Mouse (Mus musculus) ZHBTc4 (cell line): ENCODE results near the gene Svop.

Experiments used
- DNase-seq: peaks from one replicate; pipeline ENCODE4 v3.0.0-alpha.2; 2011; ENCODE audit warnings: low read depth, low spot score

Gene Svop

DNA sequence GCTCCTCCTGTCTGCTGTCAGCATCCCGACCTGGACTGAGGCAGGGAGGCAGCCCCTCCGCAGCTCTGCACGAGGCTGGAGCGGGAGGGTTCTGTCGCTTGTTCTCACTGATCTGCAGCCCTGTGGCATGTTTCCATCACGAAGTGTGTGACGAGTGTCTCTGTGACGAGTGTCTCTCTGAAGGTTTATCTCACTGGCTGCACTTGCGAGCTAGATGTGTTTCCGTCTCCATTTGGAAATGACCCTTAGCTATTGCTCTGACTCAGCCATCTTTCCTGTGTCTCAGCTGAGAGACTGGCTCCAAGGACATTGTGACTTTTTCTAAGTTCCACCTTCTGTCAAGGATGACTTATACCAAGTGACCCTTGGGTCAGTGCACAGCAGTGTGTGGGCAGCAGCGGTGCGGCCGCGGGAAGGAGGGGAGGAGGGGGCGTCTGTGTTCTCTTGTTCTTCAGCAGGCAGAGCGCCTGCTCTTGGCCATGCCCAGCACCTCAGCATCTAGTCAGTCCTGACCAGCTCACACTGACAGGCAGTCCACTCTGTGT lies 15.1 kb upstream of the Svop start:
- DNase-seq: no peak

DNA sequence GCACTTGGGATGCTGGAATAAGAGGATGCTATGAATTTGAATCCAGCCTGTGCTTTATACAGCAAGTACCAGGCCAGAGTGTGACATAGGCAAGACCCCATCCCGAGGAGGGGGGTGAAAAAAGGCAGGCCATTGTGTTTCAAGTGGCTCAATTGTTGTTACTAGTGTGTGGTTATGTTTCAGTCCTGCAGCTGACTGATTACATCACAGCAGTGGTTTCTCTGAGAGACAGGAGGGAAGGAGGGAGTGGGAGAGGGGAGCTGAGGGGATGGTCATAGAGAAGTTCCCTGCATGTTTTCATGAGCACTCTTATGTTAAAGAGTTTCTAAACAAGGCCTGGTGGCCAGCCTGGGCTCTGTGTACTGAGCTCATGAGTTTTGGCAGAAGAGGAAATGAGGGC lies 11.4 kb upstream of the Svop start:
- no peak for DNase-seq

DNA sequence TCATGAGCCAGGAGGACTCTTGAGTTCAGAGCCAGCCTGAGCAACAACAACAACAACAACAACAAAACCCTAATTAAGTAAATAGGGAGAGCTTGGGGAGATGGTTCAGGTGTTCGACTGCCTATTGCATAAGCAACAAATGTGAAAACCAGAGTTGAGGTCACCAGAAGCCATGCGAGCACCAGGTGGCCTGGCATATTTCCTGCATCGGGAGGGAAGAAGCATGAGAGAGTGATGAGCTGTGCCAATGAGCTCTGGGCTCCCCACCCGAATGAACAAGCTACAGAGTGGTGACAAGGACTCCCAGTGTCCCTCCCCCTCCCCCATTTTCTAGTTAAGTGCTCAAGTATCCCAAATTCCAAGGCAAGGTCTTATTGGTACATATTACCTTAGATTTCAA lies 10.5 kb upstream of the Svop start:
- DNase-seq: no peak

DNA sequence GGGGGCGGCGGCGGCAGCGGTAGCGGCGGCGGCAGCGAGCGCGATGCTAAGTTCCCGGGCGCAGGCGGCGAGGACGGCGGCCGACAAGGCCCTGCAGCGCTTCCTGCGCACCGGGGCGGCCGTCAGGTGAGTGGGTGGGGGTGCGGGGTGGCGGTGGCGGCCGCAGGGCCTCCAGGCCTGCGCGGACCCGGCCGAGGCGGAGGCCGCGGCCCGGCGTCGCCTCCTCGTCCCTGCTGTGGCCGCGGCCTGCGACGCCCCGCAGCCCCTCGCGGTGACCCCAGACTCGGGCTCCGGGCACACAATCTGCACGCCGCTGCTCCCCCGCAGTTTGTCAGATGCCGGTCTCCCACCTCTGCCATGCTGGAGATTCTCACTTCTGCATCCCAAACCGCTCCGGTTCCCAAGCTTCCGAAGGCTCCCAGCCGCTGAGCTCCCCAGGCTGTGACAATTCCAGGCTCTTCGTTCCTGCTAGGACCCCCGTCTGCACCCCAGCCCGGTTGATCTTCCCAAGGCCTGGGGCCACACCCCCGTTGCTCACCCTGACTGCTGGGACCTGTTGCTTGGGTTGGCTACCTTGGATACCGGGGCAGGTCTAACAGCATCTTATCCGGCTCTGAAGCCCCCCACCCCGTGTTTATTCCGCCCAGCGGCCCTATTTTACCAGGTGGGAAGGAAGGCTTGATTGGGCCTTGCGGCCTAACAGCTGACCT lies 9.2 kb upstream of the Svop start:
- no peak for DNase-seq

DNA sequence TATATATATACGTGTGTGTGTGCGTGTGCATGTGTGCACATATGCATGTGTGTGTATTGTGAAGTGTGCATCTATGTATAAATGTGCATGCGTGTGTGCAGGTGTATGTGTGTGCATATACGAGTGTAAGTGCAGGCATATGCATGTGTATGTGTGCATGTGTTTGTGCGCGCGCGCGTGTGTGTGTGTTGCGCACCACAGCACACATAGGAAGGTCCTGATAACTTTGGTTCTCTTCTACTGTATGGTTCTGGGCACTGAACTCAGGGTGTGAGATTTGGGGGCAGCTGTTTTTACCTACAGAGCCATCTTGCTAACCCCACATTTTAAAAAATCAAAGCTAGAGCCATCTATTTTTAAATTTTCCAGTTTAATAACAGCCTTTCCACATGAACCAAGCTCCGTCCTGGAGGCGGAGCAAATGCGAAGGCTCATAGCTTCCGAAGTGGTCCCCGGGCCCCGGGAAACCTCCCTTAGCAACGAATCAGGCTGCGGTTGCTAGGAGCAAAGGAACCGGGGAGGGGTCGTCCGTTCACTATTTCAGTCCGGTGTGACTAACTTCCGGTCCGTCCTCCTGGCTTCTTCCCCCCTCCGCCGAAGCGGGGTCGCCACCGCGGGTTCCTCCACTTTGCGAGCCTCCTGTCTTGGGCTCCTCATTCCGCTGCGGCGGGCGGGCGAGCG lies 8.5 kb upstream of the Svop start:
- DNase-seq: peak; percentile 96

DNA sequence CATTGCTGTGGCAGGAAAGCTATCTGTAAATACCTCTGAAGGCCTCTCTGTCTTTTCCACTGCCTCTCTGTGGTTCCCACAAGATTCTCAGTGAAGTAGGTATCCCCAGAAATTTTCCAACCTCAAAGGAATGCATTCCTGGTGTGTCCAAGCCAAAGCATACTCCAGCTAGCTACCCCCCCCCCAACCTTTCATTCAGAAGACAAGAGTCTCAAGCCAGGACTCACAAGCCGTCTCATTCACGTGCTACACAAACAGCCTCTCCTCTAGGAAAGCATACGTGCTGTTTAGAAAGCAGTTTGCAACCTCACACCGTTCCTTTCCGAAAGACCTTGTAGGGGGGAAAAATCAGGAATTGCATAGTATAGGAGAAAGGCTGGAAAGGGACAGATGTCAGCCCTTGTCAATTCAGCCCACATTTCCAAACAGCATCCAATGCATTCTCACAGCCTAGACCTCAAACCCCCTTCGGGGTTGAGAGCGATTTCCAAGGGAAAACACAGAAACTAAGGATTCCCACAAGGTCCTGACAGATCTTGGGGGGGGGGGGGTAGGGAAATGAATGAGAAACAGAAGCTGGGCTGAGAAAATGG lies 853 bp downstream of the Svop start:
- DNase-seq: no peak

DNA sequence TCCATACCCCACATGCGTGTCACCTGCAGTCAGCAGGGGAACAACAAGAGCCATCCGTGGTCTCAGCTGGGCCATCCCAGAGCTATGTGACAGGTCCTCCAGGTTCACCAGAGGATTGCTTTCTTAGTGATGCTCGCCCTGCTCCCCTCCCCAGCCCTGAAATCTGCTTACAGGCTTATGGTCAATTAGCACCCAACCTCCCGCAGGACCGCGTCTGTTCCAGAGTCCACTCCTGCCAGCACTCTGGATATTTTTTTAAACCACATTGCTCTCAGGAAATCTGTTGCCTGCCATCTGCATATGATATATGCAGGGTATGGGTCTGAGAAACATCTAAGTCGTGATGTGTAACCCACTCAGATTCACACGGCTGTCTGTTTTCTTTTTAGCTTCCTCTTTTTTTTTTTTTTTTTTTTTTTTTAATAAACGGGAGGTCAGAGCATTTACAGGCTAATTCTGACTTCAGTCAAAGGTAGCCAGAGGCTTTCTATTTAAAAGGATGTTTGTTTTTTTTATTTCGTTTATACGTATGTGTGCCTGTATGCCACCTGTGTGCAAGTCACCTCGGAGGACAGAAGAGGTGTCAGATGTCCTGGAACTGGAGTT lies 3.4 kb downstream of the Svop start:
- no peak for DNase-seq

DNA sequence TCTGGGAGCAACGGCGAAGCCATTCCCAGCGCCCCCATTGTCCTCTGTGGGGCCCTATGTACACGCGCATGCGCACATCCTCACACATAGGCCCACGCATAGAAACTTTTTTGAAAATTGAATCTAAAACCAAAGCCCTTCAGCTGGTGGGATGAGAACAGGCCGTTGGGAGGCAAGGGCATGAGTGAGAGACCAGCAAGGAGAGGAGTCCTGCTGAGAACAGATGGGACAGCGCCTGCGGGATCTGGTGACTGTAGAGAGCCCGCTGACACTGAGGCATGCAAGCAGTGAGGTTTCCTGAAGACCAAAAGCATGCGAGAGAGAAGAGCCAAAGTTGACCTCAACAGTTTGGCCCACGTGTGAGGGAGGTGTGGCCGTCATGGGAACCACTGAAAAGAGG lies 5.9 kb downstream of the Svop start:
- no peak for DNase-seq

DNA sequence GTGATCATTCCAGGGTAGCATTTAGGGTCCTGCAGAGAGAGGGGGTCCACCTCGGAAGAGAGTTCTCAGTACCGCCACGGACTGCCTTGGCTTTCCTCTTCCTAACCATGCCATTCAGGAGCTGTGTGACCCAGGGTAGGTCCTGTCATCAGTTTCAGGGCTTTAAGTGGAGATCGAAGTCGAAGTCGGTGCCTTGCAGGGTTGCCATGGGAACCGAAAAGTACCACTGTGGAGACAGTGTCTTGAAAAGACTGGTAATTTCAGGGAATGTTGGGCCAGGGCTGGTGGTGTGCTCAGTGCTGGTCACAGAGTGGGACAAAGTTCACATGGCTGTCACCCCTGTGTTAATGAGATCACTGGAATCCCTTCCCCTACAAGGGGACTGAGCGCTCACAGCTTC lies 14.4 kb downstream of the Svop start:
- DNase-seq: no peak

DNA sequence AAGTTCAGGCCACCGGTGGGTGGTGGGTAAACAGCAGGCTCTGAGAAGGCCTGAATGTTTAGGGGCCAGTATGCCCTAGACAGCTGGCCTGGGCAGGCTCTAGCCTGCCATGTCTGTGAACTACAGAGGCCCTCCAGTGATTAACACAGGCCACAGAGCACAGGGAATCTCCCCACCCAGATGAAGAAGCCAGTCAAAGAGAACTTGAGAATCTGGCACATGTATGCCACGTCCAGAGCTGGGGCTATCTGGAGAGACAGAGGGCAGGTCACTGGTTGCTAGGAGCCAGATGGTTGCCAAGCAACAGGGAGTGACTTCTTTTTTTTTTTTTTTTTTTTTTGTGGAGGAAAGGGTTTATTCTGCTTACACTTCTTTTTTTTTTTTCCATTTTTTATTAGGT lies 19.1 kb downstream of the Svop start:
- no peak for DNase-seq

DNA sequence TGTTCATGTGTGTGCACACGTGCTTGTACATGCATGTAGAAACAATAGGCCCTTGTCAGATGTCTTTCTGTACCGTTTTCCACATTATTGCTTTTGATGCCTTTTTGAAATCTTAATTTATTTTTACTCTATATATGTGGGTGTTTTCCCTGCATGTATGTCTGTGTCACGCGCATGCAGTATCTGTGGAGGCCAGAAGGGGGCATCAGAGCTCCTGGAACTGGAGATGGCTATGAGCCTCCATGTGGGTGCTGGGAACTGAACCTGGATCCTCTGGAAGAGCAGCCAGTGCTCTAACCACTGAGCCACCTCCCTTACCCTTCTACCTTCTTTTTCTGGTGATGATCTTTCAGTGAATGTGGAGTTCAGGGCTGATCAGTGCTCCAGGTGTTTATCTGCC lies 20.5 kb downstream of the Svop start:
- DNase-seq: peak; percentile 52

DNA sequence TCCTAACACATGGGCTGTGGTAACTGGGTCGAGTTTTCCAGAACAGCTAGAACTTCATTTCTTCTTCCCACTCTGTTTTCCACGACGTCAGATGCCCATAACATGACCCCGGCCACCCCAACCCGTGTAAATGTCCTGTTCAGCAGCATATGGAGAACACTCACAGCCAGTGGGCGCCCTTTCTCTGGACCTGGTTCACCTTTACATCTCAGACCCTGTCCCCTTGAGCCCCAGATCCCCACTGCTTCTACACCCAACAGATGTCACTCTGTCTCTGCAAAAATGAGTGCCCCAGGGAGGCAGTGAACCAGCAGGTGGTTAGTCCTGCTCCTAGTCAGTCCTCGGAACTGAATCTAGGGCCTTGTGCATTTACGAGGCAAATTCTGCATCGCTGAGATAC lies 23.4 kb downstream of the Svop start:
- DNase-seq: no peak

DNA sequence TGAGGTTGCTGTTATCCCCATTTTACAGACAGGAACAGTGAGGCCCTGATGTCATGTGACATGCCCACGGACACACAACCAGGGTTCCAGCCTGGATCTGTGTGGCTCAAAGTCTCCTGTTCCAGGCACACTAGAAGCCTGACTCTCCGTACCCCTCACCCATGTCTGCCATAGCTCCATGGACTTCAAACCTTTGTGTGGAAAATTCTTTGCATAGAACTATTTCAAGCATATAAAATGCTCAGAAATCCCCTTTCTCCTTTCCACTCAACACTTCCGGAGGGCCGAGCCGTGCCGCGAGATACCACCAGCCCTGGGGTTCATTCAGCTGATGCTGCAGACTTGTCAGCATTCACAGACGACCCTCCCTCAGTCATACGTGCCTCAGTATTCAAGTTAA lies 23.8 kb downstream of the Svop start:
- no peak for DNase-seq

DNA sequence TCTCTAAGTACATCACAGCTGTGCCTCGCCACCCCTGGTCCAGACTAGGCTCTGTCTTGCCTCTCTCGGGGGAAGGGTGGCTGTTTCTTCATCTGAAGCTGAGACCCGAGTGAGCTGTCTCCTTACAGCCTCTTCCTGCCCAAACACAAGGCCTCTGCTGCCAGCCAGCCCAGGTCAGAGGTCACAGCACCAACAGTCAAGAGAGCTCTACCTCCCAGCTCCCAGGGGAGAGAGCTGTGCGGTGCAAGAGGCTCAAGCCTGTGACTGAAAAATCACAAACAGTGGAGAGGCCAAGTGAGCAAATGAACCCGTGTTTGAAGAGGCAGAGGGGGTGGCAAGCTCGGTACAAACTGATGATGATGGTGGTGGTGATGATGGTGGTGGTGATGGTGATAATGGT lies 24.8 kb downstream of the Svop start:
- no peak for DNase-seq

DNA sequence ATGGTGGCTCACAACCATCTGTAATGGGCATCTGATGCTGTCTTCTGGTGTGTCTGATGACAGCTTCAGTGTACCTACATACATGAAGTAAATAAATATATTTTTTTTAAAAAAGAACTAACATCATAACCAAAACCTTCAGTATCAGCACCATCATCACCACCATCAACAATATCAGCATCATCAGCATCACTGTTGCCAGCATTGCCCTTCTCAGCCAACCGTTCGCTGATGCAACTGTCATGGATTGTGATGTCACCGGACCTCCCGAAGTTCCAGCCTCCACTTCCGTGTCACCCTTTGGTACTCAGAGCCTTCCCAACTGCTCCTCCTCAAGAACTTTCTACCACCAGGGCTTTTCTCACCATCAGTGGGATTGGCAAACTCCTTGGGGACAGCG lies 26.2 kb downstream of the Svop start, which contains the start of gene Usp30:
Gene Usp30 (plus strand): TSS at position 301 of the 400 bp plus-strand sequence.
- DNase-seq: no peak

DNA sequence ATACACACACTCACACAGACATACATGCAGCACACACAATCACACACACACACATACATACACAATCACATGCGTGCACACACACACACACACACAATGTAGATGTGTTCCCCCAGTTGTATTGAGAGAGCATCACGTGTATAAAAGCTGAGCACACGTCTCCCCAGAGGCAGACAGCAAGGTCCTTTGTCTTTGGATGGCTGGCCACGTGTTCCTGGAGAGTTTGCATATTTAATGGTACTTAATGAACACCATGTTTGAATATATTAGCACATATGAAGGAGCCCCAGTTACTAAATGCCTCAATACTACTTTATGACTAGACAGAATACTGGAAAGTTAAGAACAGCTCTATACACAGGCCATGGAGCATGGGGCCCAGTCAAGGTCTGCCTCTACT lies 27.4 kb downstream of the Svop start:
- DNase-seq: no peak

DNA sequence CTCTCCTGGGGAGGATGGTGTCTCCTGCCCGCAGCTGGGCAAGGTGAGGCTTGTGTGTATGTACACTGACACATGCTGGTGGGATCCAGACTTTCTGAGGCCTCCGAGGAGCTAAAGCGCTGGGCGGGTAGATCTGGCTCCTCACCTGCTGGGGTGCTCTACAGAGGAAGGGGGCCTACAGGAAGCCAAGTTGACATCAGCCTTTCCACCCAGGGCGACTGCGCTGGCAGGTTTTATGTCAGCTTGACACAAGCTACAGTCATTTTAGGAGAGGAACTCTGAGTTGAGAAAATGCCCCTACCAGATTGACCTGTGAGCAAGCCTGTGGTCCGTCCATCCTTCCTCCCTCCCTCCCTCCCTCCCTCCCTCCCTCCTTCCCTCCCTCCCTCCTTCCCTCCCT lies 29.7 kb downstream of the Svop start:
- no peak for DNase-seq

DNA sequence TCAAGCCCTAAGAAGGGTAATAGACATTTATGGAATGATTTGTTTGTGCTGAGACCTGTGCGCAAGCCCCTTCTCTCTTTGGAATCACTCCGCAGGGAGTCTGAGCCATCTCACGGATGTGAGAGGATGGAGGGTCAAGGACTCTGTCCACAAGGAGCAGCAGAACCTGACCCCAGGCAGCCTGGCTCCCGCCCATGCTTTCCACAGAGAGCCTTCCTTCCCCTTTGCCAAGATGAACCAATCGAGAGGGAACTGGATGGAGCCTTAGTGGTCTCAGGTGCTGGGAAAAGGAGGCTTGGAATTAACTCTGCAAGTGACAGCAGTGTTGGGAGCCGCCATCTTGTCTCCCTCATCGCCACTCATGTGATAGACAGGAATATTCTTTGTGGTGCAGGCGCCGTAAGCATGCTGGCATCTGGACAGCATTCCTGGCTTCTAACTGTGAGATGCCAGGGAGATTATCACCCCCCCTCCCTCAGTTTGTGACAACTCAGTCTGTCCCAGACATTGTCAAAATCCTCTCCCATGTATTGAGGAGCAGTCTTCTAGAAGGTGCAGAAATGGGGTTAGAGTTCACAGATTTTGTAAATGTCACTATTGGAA lies 34.1 kb downstream of the Svop start:
- DNase-seq: no peak

DNA sequence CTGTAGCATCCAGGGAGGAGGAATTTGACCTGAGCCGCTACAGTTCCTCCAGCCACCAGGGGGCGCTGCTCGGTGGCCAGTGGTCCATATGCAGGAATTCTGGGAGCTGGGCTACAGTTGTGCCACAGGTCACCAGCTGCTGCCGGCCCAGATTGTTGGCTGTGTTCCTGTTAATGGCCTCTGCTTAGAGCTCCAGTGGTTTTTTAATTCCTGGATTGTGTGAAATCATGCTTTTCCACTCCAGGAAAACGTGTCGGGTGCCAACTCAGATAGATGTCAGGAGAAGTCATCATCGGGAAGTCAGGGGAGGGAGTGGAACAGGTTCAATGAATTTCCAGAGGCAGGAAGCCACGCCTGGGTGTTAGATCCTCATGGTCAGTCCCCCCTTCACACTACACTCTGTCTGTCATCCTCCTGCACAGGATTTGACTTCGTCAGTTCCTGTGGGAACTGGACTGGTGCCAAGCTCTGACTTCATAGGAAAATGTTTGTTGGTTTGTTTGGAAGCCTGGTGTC lies 39.1 kb downstream of the Svop start:
- peak; percentile 86 for DNase-seq

DNA sequence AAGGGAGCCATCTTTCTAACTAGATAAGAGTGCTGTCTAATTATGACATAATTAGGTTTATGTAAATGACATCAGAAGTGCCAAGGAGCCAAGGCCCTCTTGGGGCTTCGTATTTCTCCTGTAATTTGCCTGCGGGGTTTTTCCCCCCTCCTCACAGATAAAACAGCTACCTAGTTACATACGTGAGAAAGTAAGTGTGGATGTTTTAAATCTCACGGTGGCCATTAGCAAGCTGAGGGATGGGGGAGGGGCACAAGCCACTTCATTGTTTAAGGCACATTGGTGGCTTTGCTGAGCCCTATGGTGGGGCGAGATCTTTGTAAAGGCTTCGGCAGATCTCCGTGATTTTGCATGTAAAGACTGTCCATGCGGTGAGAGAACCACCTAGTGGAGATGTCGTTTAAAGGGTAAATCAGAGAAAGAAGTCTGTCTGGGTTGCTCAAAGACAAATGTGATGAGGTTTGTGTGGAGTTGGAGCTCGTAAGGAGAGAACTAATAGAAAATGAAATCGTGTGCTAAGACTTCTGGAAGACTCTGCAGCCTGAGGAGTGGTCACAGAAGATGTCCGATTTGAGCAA lies 42.5 kb downstream of the Svop start:
- DNase-seq: no peak

DNA sequence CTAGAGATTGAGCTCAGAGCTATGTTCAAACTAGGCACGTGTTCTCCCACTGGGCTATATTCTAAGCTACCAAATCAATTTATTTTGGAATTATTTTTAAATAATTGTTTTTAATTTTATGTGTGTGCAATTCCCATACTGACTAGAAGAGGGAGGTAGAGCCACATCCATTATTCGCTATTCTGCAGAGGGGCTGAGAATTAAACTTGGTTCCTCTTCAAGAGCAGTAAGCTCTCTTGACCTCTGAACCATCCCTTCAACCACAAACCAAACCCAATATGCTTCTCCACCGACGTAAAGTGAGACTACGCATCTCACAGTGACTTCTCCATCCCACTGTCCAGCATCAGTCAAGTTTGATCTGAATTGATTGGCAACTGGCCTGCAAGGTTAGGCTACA lies 44.2 kb downstream of the Svop start:
- DNase-seq: peak; percentile 47
